Mouse (Mus musculus) MEL (cell line): Measurements from ENCODE around the gene Cir1.

ENCODE experiments used
- CHD1 ChIP-seq: IDR thresholded peaks from 2 replicates; pipeline ENCODE4 v1.6.1; 2012; ENCODE audit warnings: low read depth, mild to moderate bottlenecking, inconsistent platforms, low read length, improper control_type of control experiment
- EP300 ChIP-seq, 2 experiments: IDR thresholded peaks; 2 replicates each; pipeline ENCODE4 v1.6.1; 2011; ENCODE audit warnings: improper control_type of control experiment in 2 of 2, low read length in 2 of 2, low read depth in 1 of 2, mild to moderate bottlenecking in 1 of 2
- MEF2A ChIP-seq: IDR thresholded peaks from 2 replicates; pipeline ENCODE4 v1.6.1; 2014; ENCODE audit warnings: low read depth, mild to moderate bottlenecking, inconsistent platforms, low read length, improper control_type of control experiment; ENCODE audit not compliant: poor library complexity, insufficient replicate concordance, severe bottlenecking; ENCODE audit errors: extremely low read depth

DNA sequence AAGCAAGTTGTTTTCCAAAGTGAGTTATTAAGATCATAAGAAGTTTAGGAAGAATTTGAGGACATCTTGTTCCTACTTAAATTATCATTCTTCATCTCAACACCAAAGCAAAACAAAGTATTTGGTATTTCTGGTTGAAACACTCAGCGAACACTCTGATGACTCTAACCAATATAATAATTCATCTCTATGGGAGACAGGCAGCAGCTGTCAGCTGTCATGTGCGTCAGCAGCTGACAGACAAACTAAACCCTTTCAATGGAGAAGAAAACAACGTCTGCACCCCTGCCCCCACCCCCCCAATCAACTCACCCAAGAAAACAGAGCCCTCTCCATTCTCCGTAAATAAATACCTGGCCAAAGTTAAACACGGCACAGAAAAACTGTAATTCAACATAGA lies 39.0 kb upstream of the Cir1 start:
- no peak for TF ChIP-seq CHD1
- no peak for TF ChIP-seq MEF2A
- TF ChIP-seq EP300 (IDR thresholded peaks at IDR 0.05; ENCODE audit: low read depth in 1 of 2, low read length in 2 of 2): no peak
